Mouse (Mus musculus) pancreas, adult 10 weeks (tissue): ENCODE results near the gene Trappc6b. TPM values are rescaled to one million over a fixed set of nuclear protein-coding genes. Genes with fewer than 3 reads are reported as not detected.

ENCODE experiments used
- polyA plus RNA-seq: library from polyadenylated mRNA; stranded (reverse); fragments of 350-450 nt; fragmentation: Illumina TruSeq; extraction: RNeasy Lipid Tissue Mini Kit (QIAGEN cat#74804); gene quantifications from one replicate; pipeline ENCODE4 v1.2.3, GENCODE M21; 2015; ENCODE audit warnings: low read depth, low replicate concordance; ENCODE audit not compliant: insufficient read depth

The Trappc6b gene
- 25.4 TPM for polyA plus RNA-seq

GRCm38 (mm10) chr12:59060993-59061595 is at the start of gene Trappc6b:
TSS of gene Trappc6b (minus strand) at chr12:59061472.

DNA sequence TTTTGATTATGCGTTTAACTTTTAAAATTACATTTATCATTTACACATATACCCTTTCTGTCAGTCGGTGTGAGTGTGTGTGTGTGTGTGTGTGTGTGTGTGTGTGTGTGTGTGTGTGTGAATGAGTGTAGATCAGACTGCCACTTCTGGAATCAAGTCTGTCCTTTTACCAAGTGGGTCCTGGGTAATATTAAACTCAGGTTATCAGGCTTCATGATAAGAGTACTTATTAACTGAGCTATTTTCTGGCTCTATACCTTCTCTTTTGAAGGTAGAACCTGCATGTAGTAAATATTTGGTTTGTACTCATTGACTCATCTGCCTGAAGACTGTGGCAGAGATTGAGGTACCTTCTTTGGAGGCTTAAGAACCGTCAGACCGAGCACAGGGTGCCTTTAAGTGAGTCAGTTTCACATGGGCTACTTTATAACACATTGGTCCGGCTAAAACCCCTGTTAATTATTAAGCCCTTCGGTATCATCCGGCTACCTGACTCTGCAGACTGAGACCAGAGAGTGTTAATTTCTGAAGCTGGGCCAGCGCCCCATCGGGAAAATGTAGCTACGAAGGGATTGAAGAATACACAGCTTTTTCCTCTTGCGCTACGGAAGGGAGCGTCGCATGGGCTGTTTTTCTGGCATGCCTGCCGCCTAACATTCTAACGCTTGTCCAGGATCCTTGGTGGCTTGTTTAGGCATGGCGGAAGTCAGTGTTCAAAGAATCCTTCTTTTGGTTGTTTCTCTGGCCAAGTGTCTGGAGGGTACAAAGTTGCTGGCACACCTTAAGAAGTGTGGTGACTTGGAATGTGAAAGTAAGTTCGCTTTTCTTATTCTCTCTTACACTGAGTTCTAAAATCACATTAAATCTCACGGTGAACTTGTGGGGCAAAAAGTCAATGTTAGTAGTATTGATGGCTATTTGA is 34.1 kb upstream of the Trappc6b start, which contains the start of gene Mia2:
Gene Mia2, plus strand, starts transcription at position 696 of the 922 bp plus-strand sequence.

GRCm38 (mm10) chr12:59066448-59067077 is 5.3 kb upstream of the Trappc6b start, which contains the start of gene Pnn:
TSS of gene Pnn (plus strand) at chr12:59066884.

DNA sequence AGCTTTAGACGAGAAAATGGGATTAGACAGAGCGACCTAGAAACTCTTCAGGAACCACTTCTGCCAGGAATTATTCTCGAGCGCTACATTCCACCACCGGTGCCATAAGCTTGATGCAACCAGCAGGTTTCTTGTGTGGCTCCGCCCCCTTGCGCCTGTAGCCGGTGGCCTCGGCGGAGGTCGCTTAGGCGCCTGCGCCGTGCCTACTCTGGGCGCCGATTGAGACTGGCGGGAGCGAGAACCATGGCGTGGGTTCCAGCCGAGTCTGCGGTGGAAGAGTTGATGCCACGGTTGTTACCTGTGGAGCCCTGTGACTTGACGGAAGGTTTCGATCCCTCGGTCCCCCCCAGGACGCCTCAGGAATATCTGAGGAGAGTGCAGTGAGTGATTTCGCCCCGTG is 48.0 kb downstream of the Trappc6b start, which contains the start of gene Gemin2:
Gene Gemin2, plus strand, starts transcription at position 160 of the 400 bp plus-strand sequence.

GRCm38 (mm10) chr12:59011844-59012709 is 49.2 kb downstream of the Trappc6b start, which contains the start of gene Sec23a:
TSS of gene Sec23a (minus strand) at chr12:59012017.

Other genes starting within 250 kb of the Trappc6b start
- gene Sec23a, start 49.5 kb downstream of the Trappc6b start, polyA plus RNA-seq, result 7.0 TPM
- gene Gemin2, start 48.1 kb downstream of the Trappc6b start, polyA plus RNA-seq, result 3.0 TPM
- 21.1 TPM for gene Pnn, start 5.4 kb upstream of the Trappc6b start, polyA plus RNA-seq
- gene Mia2, start 34.3 kb upstream of the Trappc6b start, polyA plus RNA-seq, result 34.4 TPM
- 5.0 TPM for gene Fbxo33, start 158.3 kb upstream of the Trappc6b start, polyA plus RNA-seq